Mouse (Mus musculus): ENCODE results near the gene Mrpl33.
A peak's percentile ranks its signal among the peaks of the same experiment; 100 is the strongest.
"Not testable (repeated sequence)": the region's sequence is repeated elsewhere in the genome, so short reads cannot be mapped to it uniquely, and the experiment has no call there.

Gene Mrpl33

DNA sequence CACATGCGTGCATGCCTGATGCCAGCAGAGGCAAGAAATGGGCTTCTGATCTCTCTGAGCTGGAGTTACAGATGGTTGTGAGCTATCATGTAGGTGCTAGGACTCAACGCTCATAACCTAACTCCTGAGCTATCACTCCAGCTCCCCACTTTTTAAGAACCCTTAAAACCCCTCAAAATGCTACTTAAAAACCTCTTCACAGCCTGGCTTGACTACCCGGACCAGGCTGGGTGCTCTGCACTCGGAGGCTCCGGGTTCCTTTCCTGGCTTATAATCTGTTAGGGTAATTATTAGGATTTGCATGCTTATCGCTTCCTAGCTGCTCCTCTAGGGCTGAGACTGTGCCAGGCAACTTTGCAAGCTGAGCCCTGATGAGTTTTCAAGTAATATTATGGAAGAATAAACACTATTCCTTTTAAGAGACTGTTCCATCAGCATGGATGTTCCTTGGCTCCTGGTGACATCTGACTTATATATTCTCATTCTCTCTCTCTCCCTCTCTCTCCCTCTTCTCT, 752 bp downstream of the Mrpl33 start:
- no peak for DNase-seq

DNA sequence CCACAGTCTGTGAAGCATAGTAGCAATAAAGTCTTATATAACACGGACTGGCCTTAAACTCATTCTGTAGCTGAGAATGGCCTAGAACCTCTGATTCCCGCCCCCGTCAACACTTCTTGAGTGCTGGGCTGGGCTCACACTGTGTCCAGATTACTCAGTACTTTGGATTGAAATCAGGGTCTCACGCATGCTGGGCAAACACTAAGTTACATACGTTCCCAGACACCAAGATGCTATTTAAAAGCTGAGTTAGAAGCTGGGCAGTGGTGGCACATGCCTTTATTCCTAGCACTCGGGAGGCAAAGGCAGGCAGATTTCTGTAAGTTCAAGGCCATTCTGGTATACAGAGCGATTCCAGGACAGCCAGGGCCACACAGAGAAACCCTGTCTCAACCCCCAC, 1.4 kb downstream of the Mrpl33 start:
- DNase-seq = no peak

DNA sequence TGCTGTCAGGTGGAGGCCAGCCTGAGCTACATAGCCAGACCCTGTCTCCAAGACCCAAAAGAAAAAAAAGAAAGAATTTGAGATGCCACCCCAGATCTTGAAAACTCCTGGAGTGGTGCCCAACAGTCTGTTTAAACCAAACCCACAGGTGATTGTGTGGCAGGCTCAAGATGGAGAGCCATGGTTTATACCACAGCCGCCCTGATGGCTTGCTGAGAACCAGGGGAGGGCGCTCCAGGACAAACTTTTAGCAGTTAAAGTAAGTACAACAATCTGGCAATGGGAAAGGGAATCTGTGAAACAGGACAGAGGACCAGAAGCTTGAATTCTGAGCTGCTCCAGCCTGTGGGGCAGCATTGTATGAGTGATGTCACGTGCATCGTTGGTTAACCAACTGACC, 1.8 kb downstream of the Mrpl33 start:
- peak in 1 of 2 experiments; percentile 30 for DNase-seq

DNA sequence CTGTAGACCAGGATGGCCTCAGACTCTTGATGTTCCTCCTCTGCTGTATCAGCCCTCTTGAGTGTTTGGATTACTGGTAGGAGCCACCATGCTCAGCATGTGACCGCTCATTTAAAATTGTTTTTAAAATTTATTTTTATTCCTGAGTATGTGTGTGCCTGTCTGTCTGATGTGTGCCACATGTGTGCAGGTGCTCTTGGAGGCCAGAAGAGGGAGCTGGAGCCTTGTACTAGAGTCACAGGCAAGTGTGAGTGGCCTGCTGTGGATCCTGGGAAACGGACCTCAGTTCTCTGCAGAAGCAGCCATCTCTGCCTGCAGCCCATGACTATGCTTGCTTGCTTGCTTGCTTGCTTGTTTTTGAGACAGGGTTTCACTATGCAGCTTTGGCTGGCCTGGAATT, 2.4 kb downstream of the Mrpl33 start:
- DNase-seq = no peak

DNA sequence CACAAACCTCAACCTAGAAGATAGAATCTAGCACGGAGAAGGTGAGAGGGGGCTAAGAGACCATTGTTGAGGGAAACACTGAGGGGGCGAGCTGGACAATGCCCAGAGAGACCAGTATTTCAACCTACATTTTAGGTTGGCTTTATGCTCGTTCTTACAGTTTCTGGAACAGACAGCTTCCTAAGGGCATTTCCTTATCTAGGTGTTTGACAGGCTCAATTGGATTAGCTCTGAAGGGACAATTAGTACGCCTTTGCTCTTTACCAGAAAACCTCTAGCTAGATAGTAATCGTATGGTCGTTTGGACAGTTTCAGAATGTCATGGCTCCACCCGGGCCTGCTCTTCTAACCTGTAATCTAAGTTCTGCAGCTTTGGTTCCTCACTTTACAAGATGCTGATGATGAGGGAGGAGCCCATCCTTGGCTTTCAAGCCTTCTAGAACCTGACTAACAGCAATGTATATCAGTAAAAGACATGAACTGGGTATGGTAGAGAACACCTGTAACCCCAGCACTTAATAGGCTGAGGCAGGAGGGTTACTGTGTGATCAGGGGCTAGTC, 4.5 kb downstream of the Mrpl33 start:
- DNase-seq = no peak

DNA sequence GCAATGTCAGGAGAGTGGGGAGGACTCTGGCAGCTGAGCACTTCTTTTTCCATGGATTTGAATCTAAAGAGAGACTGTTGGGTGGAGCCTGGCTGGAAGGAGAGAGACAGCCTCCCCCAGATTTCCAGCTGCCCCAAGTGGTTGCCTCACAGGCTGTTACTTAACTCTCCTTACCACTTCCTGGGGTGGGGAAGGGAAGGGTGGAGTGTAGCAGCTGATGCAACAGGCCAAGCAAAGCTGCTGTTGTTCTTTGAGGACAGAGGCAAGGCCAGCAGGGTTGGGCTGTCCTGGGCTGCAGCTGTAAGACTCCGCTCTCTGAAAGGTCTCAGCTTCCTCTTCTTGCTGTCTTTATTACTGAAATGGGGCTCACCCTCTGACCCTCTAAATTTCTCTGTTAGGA, 5.6 kb downstream of the Mrpl33 start:
- peak; percentile 63 to 70 for DNase-seq

DNA sequence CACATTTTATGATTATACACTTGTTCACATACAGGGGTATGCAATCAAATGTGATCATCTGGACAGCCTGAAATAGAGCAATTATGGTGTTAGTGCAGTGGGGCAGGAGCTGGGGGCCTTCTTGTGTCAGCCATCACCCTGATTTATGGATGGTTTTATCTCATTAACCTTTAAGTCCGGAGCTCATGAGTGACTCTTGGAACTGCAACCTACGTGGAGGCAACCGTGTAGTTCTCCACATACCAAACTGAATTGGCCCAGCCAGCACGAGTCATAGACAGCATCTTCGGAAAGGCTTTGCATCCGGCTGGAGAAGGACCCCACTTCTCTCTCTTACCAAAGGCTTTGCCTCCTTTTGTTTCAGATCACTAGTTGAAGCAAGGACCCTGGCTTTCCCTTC, 7.0 kb downstream of the Mrpl33 start:
- no peak for DNase-seq

DNA sequence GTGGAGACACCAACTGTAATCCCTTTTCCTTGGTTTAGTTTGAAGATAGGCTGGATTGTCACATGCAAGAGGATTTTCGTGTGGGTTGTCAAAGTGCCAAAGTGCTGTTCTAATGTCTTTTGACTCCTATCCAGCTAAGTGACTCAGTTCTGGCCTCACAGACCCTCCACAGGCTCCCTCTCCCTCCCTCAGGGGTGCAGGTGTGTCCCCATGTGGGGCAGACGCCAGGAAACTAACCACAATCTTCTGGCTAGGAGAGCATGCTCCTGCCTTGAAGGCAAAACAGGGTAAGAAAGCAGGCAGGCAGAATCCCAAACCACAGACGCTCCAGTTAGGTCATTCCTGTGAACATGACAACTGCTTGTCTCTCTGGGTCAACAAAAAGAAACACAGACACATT, 9.4 kb downstream of the Mrpl33 start:
- DNase-seq = peak; percentile 60 to 68

DNA sequence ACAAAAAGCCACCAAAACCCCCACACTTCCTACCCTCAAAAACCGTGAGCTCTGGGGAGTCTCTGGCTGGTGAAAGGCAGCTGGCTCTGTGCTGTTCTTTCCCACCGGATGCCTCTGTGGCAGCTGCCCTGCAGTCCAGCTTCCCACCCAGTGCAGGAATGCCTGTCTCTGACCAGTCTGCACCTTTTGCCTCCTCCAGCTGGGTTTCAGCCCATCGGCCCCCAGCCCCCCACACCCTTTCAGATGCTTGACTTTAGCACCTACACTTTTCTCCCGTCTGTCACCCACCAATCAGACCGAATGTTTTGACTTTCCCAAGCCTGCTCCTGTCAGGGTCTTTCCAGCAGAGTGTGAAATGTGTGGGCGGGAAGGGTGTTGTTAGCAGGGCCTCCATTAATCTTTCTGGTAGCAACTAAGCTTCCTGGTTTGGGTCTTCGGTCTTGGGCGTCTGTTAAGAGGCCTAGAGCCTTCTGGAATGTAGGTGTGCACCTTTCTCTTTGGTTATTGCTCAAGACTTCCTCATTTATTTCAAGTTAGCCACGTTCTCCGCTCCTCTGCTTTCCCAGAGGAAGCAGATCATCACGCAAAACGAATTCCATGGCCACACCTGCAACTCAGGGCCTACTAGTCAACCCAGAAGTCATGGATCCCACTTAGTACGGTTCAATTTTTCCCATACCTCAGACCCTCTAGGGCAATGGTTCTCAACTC, 13.8 kb downstream of the Mrpl33 start:
- no peak for DNase-seq

DNA sequence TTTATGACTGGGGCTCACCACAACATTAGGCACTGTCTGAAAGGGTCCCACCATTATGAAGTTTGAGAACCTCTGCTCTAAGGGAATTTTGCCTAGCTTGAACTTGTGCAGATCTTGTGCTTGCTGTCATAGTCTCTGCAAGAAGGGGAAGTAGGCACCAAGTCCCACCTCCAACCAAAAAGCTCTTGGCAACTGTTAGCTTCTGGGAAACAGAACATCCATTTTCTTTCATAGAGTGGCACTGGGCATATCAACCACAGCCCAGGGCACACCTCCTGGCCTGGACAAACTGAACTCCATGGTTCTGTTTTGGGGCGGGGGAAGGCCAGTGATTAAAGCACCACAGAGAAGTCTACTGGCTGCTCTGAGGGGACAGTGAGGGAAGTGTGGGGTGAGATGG, 14.5 kb downstream of the Mrpl33 start:
- DNase-seq = no peak

DNA sequence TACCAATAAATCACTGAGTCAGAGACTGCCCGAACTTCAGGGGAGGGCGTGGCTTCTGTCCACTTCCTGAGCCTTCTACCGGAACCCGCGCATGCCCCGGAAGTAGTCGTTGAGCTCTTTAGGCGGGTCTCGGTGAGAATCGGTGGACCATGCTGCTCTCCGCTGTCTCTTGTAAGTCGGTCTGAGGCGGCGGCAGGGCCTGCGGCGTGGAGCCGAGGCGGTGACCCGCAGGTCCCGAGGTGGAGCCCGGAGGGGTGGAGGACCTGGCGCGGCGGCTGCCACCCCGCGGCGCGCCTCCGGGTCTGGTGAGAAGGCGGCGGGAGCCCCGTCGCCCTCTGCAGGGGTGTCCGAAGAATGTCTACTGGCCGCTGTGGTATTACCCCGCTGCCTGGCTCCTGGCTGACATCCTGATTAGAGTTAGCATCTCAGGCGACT, 17.1 kb downstream of the Mrpl33 start:
- DNase-seq = peak; percentile 63 to 78

DNA sequence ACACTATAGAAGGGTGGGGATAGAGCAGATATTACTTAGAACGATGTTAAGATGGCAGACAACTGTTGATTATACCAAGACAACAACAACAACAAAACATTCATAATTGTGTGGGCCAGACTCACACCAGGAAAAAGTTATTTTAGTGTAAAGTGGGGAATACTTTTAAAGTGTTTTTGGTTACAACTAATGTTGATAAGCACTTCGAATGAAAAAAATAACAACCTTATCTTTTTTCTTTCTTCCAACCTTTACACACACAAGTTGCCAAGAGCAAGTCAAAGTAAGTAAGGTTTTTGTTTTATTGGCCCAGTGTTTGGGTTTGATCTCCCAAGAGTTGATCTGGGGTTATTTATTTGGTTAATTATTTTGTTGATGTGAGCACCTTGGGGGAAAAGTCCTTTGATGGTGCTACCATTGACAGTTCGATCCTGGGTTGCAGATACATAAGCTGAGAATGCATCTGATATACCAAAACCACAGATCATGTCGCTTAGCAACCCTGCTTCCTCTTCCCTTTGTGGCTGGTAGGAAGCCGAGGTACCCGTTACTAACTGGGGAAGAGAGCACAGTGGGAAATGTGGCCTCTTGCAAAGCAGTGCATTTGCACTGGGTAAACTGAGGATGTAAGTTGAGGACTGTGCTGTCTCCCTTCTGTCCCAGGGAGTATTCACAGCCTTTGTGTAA, 17.7 kb downstream of the Mrpl33 start:
- DNase-seq = peak; percentile 28 to 46

DNA sequence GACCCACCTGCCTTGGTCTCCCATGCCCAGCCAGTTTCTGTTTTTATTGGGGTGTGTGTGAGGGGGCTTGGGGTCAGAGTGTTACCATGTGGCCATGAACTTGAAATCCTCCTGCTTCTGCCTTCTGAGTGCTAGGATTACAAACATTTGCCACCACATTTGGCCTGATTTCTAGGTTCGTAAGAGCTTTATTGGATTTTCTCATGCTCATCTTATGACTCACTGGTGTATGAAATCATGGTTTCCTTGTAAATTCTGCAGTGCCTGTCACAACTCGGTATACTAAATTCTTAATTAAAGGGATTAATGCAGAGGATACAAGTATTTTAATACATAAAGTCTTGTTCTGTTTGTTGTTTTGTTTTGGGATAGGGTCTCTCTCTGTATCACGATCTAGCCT, 23.6 kb downstream of the Mrpl33 start:
- DNase-seq = no peak

DNA sequence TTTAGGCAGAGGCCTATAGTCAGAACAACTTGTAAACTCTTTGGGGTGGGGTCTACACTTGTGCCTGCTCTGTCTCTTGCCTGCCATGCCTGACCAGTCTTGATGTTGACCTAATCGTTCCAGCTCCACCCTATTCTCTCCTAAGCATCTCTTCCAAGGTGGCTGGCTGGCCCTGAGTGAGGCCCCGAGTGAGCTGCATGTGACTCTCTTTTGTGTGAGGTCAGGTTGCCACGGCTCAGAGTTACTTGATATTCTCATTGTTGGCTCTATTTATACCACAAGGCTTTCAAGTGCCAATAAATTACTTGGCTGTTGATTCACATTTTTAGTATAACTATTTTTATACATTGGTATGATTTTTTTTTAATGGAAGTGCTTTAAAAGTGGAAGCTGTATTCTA, 30.4 kb downstream of the Mrpl33 start:
- no peak for DNase-seq

DNA sequence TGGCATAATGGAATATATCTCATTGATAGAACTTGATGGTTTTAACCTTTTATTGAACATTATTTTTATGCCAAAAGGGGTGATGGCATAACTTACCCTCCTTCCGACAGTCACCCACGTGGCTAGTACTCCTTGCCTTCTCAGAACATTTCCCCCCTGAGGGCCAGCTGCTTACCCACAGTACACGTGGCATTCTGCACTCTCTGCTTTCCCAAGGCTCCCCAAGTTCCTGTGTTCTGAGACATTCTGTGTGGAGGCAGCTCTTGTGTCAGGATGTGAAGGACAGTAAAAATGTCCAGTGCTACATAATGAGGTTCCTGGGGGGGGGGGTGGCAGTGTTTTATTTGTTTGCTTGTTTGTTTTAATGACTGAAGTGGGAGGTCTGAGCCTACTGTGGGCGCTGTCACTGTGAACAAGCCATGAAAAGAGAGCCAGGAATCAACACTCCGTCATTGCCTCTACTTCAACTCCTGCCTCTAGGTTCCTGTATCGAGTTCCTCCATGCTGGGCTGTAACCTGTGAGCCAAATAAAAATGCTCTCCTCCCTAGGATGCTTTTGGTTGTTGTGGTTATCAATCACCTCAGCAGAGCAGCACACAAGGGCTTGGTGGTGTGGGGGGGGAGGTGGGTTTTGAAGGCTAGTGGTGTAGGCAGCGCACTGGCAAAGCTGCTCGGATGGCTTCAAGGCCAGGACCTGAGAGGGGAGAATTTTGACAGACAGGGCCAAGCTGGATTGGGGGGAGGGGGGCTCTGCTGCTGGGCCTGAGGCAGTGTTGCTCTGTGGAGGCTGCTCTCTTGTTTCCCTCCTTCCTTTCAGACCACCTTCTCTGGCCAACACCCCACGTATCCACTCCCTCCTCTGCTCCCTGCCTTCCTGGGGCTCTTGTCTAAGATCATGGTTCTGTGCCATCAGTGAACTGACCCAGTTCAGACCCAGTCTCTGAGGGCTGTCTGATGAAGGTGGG, 31.1 kb downstream of the Mrpl33 start:
- no peak for DNase-seq

DNA sequence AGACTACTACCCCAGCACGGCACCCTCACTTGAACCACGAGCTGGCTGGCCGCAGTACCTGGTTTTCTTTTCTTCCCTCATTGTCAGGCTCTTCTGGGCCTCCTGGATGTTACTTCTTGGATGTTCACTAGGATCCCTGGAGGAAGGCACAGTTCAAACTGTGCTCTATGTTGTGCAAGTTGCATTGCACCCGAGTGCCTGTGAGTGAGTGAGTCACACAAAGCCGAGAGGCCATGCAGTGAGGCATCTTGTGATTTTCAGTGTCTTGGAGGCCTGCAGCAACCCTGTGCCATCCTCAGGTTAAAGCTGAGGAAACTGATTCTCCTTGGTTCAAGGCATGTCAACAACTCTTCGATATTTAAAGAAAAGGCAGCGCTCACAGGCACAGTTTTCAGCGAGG, 31.8 kb downstream of the Mrpl33 start:
- no peak for DNase-seq

DNA sequence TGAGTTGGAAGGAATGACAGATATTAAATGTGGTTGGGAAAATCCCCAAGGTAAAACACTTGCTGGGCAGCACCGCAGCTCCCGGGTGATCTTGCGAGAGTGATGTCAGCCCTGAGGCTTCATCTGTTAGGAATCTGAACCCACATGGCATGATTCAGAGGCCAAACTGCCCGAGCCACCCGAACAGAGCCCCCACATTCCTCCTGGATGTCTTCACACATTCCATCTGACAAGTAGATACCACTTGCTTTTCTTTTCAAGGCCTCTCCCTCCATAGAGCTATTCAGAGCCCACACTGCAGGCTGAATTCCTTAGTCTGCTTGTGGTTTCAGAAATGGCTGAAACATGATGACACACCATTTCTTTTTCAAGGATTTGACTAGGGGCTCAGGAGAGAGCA, 33.3 kb downstream of the Mrpl33 start:
- no peak for DNase-seq

DNA sequence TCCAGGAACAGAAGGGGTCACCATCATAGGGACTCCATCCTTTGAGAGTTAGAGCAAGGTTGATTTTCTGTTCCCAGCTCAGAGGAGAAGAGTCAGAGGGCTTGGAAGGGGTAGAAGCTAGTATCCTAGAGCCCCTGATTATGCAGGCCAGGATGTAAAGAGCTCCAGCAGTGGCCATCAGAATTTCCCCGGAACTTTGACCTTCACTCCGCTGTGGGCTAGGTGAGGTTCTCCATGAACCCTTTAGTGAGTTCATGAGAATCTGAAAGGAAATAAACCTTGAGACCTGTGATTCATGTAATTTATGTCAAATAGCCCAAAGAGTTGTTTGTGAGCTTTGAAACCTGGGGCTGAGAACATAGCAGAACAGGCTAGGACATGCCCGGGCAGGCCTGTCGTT, 34.4 kb downstream of the Mrpl33 start:
- not testable (repeated sequence) for DNase-seq

DNA sequence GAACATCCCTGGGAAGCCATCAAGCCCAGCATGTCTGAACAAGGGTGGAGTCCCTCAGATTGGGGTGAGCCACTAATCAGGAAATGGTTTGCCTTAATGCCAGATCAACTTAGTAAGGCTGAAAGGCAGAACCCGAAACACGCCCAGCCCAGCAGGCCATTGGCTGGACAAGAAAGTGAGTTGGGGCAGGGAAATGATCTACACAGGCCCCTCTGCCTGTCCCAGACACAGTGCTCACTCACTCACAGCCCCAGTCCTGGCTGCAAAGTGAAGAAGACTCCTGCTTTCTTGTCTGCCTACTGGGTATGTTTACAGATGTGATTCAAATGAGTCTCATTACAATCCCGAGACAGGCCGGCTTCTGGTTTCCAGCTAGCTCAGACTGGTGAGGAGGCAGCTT, 37.4 kb downstream of the Mrpl33 start:
- DNase-seq = no peak

DNA sequence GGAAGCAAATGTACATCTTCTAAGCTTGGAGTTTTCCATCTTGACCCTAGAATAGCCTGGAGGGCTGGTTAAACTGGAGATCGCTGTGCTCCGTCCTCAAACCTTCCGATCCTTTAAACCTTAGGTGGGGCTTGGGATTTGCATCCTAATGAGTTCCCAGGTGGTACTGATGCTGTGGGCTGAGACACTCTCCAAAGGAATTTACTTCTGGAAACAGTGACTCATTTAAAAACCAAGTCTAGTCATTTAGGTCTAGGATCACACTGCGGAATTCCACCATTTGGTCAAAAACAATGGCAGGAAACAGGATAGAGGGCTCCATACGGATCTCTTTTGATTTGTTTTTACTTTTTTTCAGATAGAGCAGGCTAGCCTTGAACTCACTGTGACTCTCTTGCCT, 37.9 kb downstream of the Mrpl33 start:
- DNase-seq = no peak

DNA sequence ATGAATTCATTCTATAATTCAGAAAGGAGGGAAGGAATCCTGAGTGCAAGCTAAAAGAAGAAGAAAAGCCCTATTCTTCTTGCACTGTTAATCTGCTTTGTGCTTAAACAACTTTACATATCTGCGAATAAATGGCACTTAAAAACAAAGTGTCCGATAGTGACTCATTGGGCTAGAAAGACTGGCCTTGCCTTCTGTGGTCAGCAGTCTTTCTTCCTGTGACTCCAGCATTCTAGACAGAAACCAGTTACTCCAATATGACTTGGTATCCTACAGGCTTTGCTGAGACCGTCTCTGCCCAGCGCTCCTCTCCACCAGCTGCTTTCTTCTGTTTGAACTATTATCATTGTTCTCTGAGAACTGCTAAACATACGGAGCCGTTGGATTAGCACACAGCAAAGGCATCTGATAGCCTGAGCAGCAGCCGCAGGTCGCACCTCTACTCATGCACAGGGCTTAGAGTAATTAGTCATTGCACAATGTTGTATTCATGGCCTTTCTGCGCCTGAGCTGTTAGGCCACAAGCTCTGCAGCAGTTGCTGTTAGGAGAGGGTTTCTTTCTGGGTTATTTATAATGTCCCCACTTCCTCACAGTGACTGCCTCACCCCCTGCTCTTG, 40.0 kb downstream of the Mrpl33 start:
- DNase-seq = no peak

DNA sequence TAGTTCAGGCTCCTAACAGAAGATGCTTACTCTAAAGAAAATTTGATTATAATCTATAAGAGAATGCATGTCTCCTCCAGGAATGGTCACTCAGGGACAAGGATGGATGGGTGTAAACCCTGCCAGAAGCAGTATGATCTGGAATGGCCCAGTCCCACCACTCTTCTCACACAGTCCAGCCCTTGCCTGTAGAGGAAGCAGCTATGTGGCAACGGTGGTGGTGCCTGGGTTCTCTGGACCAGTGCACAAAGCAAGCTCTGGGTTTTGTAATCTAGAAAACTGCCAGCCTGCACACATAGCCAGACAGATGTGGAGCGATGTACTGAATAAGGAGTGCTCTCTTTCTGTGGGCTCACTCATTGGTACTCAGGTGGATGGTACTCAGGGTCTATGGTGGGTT, 43.8 kb downstream of the Mrpl33 start:
- no peak for DNase-seq

DNA sequence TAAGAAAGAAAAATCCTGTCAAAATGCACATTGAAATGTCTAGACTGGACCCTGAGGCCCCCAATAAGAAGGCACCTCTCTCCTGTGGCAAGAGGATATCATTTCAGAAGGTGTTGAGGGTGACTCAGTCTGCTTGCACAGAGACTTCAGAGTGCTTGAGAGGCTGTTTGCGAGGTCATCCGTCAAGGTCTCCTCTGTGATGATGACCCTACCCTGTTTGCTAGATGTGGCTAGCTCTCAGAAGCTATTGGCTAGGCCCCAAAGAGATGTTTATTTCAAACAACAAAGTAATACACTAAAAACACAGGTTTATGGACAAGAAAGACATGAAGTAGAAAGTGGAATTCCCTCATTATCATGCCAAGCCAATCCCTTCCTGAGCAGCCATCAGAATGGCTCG, 45.6 kb downstream of the Mrpl33 start:
- no peak for DNase-seq
